Mouse (Mus musculus) right cerebral cortex, postnatal 10 days (tissue): ENCODE results near the gene Oas3.
A peak's percentile ranks its signal among the peaks of the same experiment; 100 is the strongest.
"Not testable (repeated sequence)": the region's sequence is repeated elsewhere in the genome, so short reads cannot be mapped to it uniquely, and the experiment has no call there.

Experiments
- DNase-seq, 2 experiments: peaks; one replicate each; pipeline ENCODE4 v3.0.0; 2021; ENCODE audit warnings: low spot score in 2 of 2

Oas3 gene

GRCm38 (mm10) chr5:120777478-120777877, at the start of gene Oas3:
TSS of gene Oas3 (minus strand) at chr5:120777661.
- DNase-seq = no peak

- DNase-seq = no peak
These were observed 41.5 kb upstream of the Oas3 start for GRCm38 (mm10) chr5:120818999-120819398.

GRCm38 (mm10) chr5:120815949-120816348, 38.5 kb upstream of the Oas3 start:
- no peak for DNase-seq

- no peak for DNase-seq
These were observed 35.6 kb upstream of the Oas3 start for GRCm38 (mm10) chr5:120813023-120813422.

GRCm38 (mm10) chr5:120811951-120812819, 34.7 kb upstream of the Oas3 start, which contains the start of gene Oas1c:
TSS of gene Oas1c (minus strand) at chr5:120812514.
- peak; percentile 84 to 88 for DNase-seq

- DNase-seq = no peak
These were observed 31.7 kb upstream of the Oas3 start for GRCm38 (mm10) chr5:120809171-120809570.

- peak; percentile 38 to 51 for DNase-seq
These were observed 29.0 kb upstream of the Oas3 start for GRCm38 (mm10) chr5:120806458-120806857.

- DNase-seq = no peak
These were observed 26.1 kb upstream of the Oas3 start for GRCm38 (mm10) chr5:120803596-120803995.

GRCm38 (mm10) chr5:120798943-120799342, 21.5 kb upstream of the Oas3 start:
- not testable (repeated sequence) for DNase-seq

GRCm38 (mm10) chr5:120798147-120798546, 20.7 kb upstream of the Oas3 start:
- DNase-seq = not testable (repeated sequence)

- DNase-seq = not testable (repeated sequence)
These were observed 18.1 kb upstream of the Oas3 start, which contains the start of gene Oas1e for GRCm38 (mm10) chr5:120795480-120796034. TSS of gene Oas1e (minus strand) at chr5:120795530.

GRCm38 (mm10) chr5:120793043-120793442, 15.6 kb upstream of the Oas3 start:
- DNase-seq = peak; percentile 35 to 64

GRCm38 (mm10) chr5:120787042-120787441, 9.6 kb upstream of the Oas3 start:
- no peak for DNase-seq

- DNase-seq = no peak
These were observed 5.0 kb upstream of the Oas3 start for GRCm38 (mm10) chr5:120782446-120782845.

- DNase-seq = no peak
These were observed 4.2 kb upstream of the Oas3 start for GRCm38 (mm10) chr5:120781646-120782045.

- no peak for DNase-seq
These were observed 2.5 kb upstream of the Oas3 start for GRCm38 (mm10) chr5:120779922-120780321.

GRCm38 (mm10) chr5:120778941-120779340, 1.5 kb upstream of the Oas3 start:
- no peak for DNase-seq

- no peak for DNase-seq
These were observed 660 bp downstream of the Oas3 start for GRCm38 (mm10) chr5:120776801-120777200.

- no peak for DNase-seq
These were observed 2.0 kb downstream of the Oas3 start for GRCm38 (mm10) chr5:120775287-120775985.

- no peak for DNase-seq
These were observed 8.1 kb downstream of the Oas3 start for GRCm38 (mm10) chr5:120769396-120769795.

- DNase-seq = no peak
These were observed 12.5 kb downstream of the Oas3 start for GRCm38 (mm10) chr5:120765010-120765409.

- peak in 1 of 2 experiments; percentile 44 for DNase-seq
These were observed 15.6 kb downstream of the Oas3 start for GRCm38 (mm10) chr5:120761901-120762300.
